Mouse (Mus musculus) testis, adult 2 months (tissue): ENCODE data around the gene Mbnl3.

ENCODE experiments used
- CTCF ChIP-seq: fragments of 200-500 bp; IDR thresholded peaks from 2 replicates; pipeline ENCODE4 v1.5.1; 2012; ENCODE audit warnings: low read depth, mild to moderate bottlenecking, inconsistent platforms, low read length, moderate library complexity; ENCODE audit not compliant: control insufficient read depth, insufficient read depth, insufficient replicate concordance
- POLR2A ChIP-seq: fragments of 200-500 bp; IDR thresholded peaks from 2 replicates; pipeline ENCODE4 v1.6.1; 2012; ENCODE audit warnings: low read depth, mild to moderate bottlenecking, inconsistent platforms, low read length, moderate library complexity; ENCODE audit not compliant: control insufficient read depth

DNA sequence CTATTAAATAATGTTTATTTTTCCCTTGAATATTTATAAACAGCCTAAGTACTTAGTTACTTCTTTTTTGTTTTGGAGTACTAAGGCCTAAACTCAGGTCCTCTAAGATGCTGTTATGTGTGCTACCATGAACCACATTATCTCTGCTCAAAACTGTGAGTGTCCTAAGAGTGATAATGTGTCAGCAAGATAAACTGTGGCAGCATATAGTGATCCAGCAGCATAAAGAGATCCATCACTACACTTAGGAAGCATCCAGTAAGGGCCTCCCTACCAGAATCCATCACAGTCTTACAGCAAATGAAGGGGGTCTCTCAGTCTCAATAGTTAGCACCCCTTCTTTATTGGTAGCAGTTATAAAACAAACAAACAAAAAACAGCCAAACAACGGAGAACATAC lies 35.9 kb downstream of the Mbnl3 start:
- no peak for TF ChIP-seq CTCF
- no peak for TF ChIP-seq POLR2A
